Mouse (Mus musculus) midbrain, embryonic 10.5 days (tissue): ENCODE measurements at regions not wholly inside any gene's neighbourhood (a gene's known extent, or its start where the extent isn't known, plus 50 kb on each side); places are given as distances from the start of the nearest gene placed in this dataset.

Source experiments
- DNase-seq: peaks from one replicate; pipeline ENCODE4 v3.0.0-alpha.2; 2017; ENCODE audit warnings: low spot score
- H3K27ac ChIP-seq: fragments of 300-500 bp; sonication (generic); replicated peaks from 2 replicates; pipeline ENCODE4 v1.5.1; 2016; ENCODE audit warnings: mild to moderate bottlenecking
- H3K27me3 ChIP-seq: fragments of 300-500 bp; sonication (generic); 2 replicates; pipeline ENCODE4 v1.6.1; 2016; ENCODE audit warnings: low read depth, mild to moderate bottlenecking; ENCODE audit not compliant: poor library complexity, severe bottlenecking
- H3K36me3 ChIP-seq: fragments of 300-500 bp; sonication (generic); 2 replicates; pipeline ENCODE4 v1.6.1; 2016; ENCODE audit warnings: mild to moderate bottlenecking, moderate library complexity
- H3K4me1 ChIP-seq: fragments of 300-500 bp; sonication (generic); 2 replicates; pipeline ENCODE4 v1.6.1; 2016
- H3K4me3 ChIP-seq: fragments of 300-500 bp; sonication (generic); 2 replicates; pipeline ENCODE4 v1.5.1; 2016; ENCODE audit warnings: mild to moderate bottlenecking, moderate library complexity
- H3K9me3 ChIP-seq: fragments of 300-500 bp; sonication (generic); replicated peaks from 2 replicates; pipeline ENCODE4 v1.6.1; 2016; ENCODE audit warnings: mild to moderate bottlenecking
- WGBS: fragments of 180-500 bp; shearing (Covaris S2); methylation state at CpG from one replicate; pipeline ENCODE4 v1.1.7; 2016; 5-methylcytosine and 5-hydroxymethylcytosine counted together

- Histone ChIP-seq H3K4me1 (no peaks in the 10 kb centered on the region), H3K4me3 (no peak overlapping the region), H3K27ac (no peak overlapping the region), H3K36me3 (no peaks in the 10 kb centered on the region), H3K27me3 (no peaks in the 10 kb centered on the region), H3K9me3 (no peaks in the 10 kb centered on the region)
- no peak for DNase-seq
- 90% methylated on average over 5 of the region's 5 CpGs for WGBS
Measured at GRCm38 (mm10) chr14:99785106-99785505, 486.6 kb downstream of the Klf5 start.

- no peaks in the 10 kb centered on the region for H3K4me1 ChIP-seq
- H3K9me3 ChIP-seq: no peaks in the 10 kb centered on the region
- H3K27ac ChIP-seq: no peak overlapping the region
- H3K4me3 ChIP-seq: no peak overlapping the region
- DNase-seq: no peak
- no peaks in the 10 kb centered on the region for H3K27me3 ChIP-seq
- WGBS: 73% methylated on average over 1 of the region's 1 CpGs
- H3K36me3 ChIP-seq: no peaks in the 10 kb centered on the region
Measured at GRCm38 (mm10) chr14:99786367-99786766, 487.9 kb downstream of the Klf5 start.

- H3K27ac ChIP-seq: no peak overlapping the region
- no peaks in the 10 kb centered on the region for H3K9me3 ChIP-seq
- H3K4me3 ChIP-seq: no peak overlapping the region
- no peaks in the 10 kb centered on the region for H3K27me3 ChIP-seq
- H3K4me1 ChIP-seq: no peaks in the 10 kb centered on the region
- 91% methylated on average over 3 of the region's 3 CpGs for WGBS
- no peaks in the 10 kb centered on the region for H3K36me3 ChIP-seq
- no peak for DNase-seq
Measured at GRCm38 (mm10) chr14:99788185-99788584, 489.7 kb downstream of the Klf5 start.

- DNase-seq: no peak
- Histone ChIP-seq H3K27ac (no peak overlapping the region), H3K4me1 (no peaks in the 10 kb centered on the region), H3K9me3 (0 out of 2 replicates have a peak, but pooled peaks cover 2% of the 10 kb centered on the region), H3K27me3 (no peaks in the 10 kb centered on the region), H3K36me3 (no peaks in the 10 kb centered on the region), H3K4me3 (no peak overlapping the region)
- 74% methylated on average over 4 of the region's 4 CpGs for WGBS
Measured at GRCm38 (mm10) chr14:99796293-99796692, 488.2 kb downstream of the Klf12 start.

GRCm38 (mm10) chr14:99806052-99806451 lies 478.4 kb downstream of the Klf12 start:
- Histone ChIP-seq H3K4me1 (no peaks in the 10 kb centered on the region), H3K27ac (no peak overlapping the region), H3K4me3 (no peak overlapping the region), H3K9me3 (0 out of 2 replicates have a peak, but pooled peaks cover 3% of the 10 kb centered on the region), H3K27me3 (no peaks in the 10 kb centered on the region), H3K36me3 (no peaks in the 10 kb centered on the region)
- DNase-seq: no peak
- WGBS: 71% methylated on average over 1 of the region's 1 CpGs

GRCm38 (mm10) chr14:99806599-99806998 lies 477.9 kb downstream of the Klf12 start:
- 78% methylated on average over 5 of the region's 5 CpGs for WGBS
- no peak for DNase-seq
- H3K27me3 ChIP-seq: no peaks in the 10 kb centered on the region
- no peak overlapping the region for H3K27ac ChIP-seq
- H3K9me3 ChIP-seq: no peaks in the 10 kb centered on the region
- H3K4me1 ChIP-seq: no peaks in the 10 kb centered on the region
- no peak overlapping the region for H3K4me3 ChIP-seq
- no peaks in the 10 kb centered on the region for H3K36me3 ChIP-seq

GRCm38 (mm10) chr14:99812741-99813485 lies 471.6 kb downstream of the Klf12 start:
- 90% methylated on average over 6 of the region's 6 CpGs for WGBS

More at GRCm38 (mm10) chr14:99812741-99813485, 471.6 kb downstream of the Klf12 start:
- Histone ChIP-seq H3K4me3 (no peak overlapping the region), H3K9me3 (no peaks in the 10 kb centered on the region), H3K27ac (no peak overlapping the region), H3K4me1 (no peaks in the 10 kb centered on the region), H3K36me3 (no peaks in the 10 kb centered on the region), H3K27me3 (no peaks in the 10 kb centered on the region)
- no peak for DNase-seq
